Mouse (Mus musculus): Measurements from ENCODE around the gene Pdp2. TPM values are rescaled to one million over a fixed set of nuclear protein-coding genes. Genes with fewer than 3 reads are reported as not detected.

Gene Pdp2
- polyA plus RNA-seq, 2 experiments = 4.9 to 9.7 TPM

- no peak overlapping the region for H3K4me3 ChIP-seq (replicated peaks; ENCODE audit: low read length)
- H3K27me3 ChIP-seq (ENCODE audit: control insufficient read depth, insufficient read depth, low read length) = no peaks in the 10 kb centered on the region
- H3K4me2 ChIP-seq (replicated peaks; ENCODE audit: low read depth, low read length, severe bottlenecking) = no peak overlapping the region
- ATAC-seq (ENCODE audit: low FRiP score, low read depth) = no peak
- no peak overlapping the region for H3K9ac ChIP-seq (ENCODE audit: low read depth, low read length, severe bottlenecking)
- H3K36me3 ChIP-seq (ENCODE audit: control insufficient read depth, insufficient read depth, low read length) = no peaks in the 10 kb centered on the region
- no peak for DNase-seq (ENCODE audit: low spot score)
- H3K4me1 ChIP-seq (ENCODE audit: control insufficient read depth, insufficient read depth, low read length) = no peaks in the 10 kb centered on the region
- H3K9me3 ChIP-seq (ENCODE audit: control insufficient read depth, low read length) = no peaks in the 10 kb centered on the region
- 64% methylated on average over 4 of the region's 4 CpGs for WGBS
- TF ChIP-seq POLR2A (IDR thresholded peaks at IDR 0.05; ENCODE audit: borderline replicate concordance, extremely low read depth, insufficient read depth, insufficient read length) = no peak
- H3K27ac ChIP-seq (replicated peaks; ENCODE audit: low read depth, low read length) = no peak overlapping the region
Observed at GRCm38 (mm10) chr8:104613119-104613518, 21.9 kb downstream of the Pdp2 start.

DNA sequence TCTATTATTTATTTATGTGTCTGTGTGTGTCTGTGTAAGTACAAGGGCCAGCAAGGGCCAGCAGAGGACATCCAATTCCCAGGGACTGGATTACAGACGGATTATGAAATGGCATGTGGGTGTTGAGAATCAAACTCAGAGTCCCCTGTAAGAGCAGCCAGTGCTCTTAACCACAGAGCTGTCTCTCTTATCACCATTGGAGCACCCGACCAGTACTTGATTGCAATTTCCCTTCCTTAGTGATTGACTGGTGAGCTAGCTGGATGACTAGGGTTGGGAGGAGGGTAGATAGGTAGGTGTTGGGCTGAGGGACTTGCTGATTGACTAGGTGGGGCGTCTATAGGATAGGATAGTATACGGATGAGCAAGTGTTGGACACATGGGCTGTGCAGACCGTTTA is 29.5 kb downstream of the Pdp2 start:
- H3K4me1 ChIP-seq (ENCODE audit: control insufficient read depth, insufficient read depth, low read length) = no peaks in the 10 kb centered on the region
- no peaks in the 10 kb centered on the region for H3K9me3 ChIP-seq (ENCODE audit: control insufficient read depth, low read length)
- no peak overlapping the region for H3K27ac ChIP-seq (replicated peaks; ENCODE audit: low read depth, low read length)
- no peak for TF ChIP-seq POLR2A (IDR thresholded peaks at IDR 0.05; ENCODE audit: borderline replicate concordance, extremely low read depth, insufficient read depth, insufficient read length)
- H3K27me3 ChIP-seq (ENCODE audit: control insufficient read depth, insufficient read depth, low read length) = no peaks in the 10 kb centered on the region
- H3K36me3 ChIP-seq (ENCODE audit: control insufficient read depth, insufficient read depth, low read length) = no peaks in the 10 kb centered on the region
- H3K9ac ChIP-seq (ENCODE audit: low read depth, low read length, severe bottlenecking) = no peak overlapping the region
- no peak for ATAC-seq (ENCODE audit: low FRiP score, low read depth)
- no peak overlapping the region for H3K4me2 ChIP-seq (replicated peaks; ENCODE audit: low read depth, low read length, severe bottlenecking)
- 79% methylated on average over 5 of the region's 5 CpGs for WGBS
- DNase-seq (ENCODE audit: low spot score) = no peak
- no peak overlapping the region for H3K4me3 ChIP-seq (replicated peaks; ENCODE audit: low read length)

GRCm38 (mm10) chr8:104624161-104624560 is 32.9 kb downstream of the Pdp2 start, which contains the start of gene Cdh16:
Gene Cdh16 (minus strand): TSS chr8:104624396.
- no peaks in the 10 kb centered on the region for H3K36me3 ChIP-seq (ENCODE audit: control insufficient read depth, insufficient read depth, low read length)
- 80% methylated on average over 6 of the region's 6 CpGs for WGBS
- ATAC-seq (ENCODE audit: low FRiP score, low read depth) (no peak), DNase-seq (ENCODE audit: low spot score) (no peak)
- H3K27ac ChIP-seq (replicated peaks; ENCODE audit: low read depth, low read length) = no peak within 1 kb of the TSS
- no peak within 1 kb of the TSS for H3K9ac ChIP-seq (ENCODE audit: low read depth, low read length, severe bottlenecking)
- no peaks in the 10 kb centered on the region for H3K9me3 ChIP-seq (ENCODE audit: control insufficient read depth, low read length)
- no peak for TF ChIP-seq POLR2A (IDR thresholded peaks at IDR 0.05; ENCODE audit: borderline replicate concordance, extremely low read depth, insufficient read depth, insufficient read length)
- no peak within 1 kb of the TSS for H3K4me2 ChIP-seq (replicated peaks; ENCODE audit: low read depth, low read length, severe bottlenecking)
- no peaks in the 10 kb centered on the region for H3K27me3 ChIP-seq (ENCODE audit: control insufficient read depth, insufficient read depth, low read length)
- H3K4me3 ChIP-seq (replicated peaks; ENCODE audit: low read length) = no peak within 1 kb of the TSS
- H3K4me1 ChIP-seq (ENCODE audit: control insufficient read depth, insufficient read depth, low read length) = 0 out of 2 replicates have a peak, but pooled peaks cover 1% of the 10 kb centered on the region

DNA sequence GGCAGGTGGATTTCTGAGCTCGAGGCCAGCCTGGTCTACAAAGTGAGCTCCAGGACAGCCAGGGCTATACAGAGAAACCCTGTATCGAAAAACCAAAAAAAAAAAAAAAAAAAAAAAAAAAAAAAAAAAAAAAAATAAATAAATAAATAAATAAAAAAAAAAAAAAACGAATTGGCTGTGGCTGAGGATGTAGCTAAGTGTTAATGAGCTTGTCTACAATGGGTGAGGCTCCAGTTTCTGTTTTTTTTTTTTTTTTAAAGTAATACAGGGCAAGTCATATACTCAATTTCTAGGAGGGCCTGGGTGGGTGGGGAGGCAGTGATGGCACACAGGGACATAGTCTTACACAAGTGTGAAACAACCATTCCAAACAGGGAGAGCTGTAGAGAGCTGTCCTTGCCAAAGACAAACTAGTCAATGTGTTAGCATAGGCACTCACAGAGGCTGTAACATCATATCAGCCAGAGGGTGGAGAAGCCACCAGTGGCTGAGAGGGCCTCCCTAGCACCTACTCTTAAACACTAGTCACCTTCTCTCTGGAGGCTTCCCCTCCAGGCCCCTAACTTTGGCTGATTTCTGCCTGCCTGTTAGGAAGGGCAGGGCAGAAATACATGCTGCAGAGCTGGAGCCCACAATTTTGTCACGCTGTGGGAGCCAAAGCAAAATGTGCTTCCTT is 36.0 kb downstream of the Pdp2 start:
- no peak overlapping the region for H3K4me3 ChIP-seq (replicated peaks; ENCODE audit: low read length)
- 73% methylated on average over 4 of the region's 4 CpGs for WGBS

DNA sequence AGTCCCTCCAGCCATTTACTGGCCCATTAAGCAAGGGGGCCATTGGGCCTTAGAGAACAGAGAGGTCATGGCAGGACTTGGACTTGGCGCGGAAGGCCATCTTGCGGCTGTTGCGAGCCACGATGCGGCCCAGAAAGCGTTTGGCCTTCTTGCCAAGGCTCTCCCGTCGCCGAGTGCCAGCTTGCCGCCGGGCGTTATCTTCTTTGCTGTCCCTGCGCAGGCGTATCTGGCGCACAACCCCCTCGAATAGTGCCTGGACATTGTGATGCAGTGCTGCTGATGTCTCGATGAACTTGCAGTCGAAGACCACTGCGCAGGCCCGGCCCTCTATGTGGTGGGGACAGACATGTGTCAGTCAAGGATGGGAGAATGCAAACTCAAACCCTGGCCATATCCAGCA is 37.2 kb downstream of the Pdp2 start:
- H3K4me2 ChIP-seq (replicated peaks; ENCODE audit: low read depth, low read length, severe bottlenecking) = no peak overlapping the region
- H3K4me1 ChIP-seq (ENCODE audit: control insufficient read depth, insufficient read depth, low read length) = peaks cover 22% of the 10 kb centered on the region; the same call in 1 of the 2 replicates
- no peak overlapping the region for H3K4me3 ChIP-seq (replicated peaks; ENCODE audit: low read length)
- peaks cover 6% of the 10 kb centered on the region; the same call in 1 of the 2 replicates for H3K27me3 ChIP-seq (ENCODE audit: control insufficient read depth, insufficient read depth, low read length)
- no peak for TF ChIP-seq POLR2A (IDR thresholded peaks at IDR 0.05; ENCODE audit: borderline replicate concordance, extremely low read depth, insufficient read depth, insufficient read length)
- H3K27ac ChIP-seq (replicated peaks; ENCODE audit: low read depth, low read length) = no peak overlapping the region
- H3K9ac ChIP-seq (ENCODE audit: low read depth, low read length, severe bottlenecking) = no peak overlapping the region
- DNase-seq (ENCODE audit: low spot score) = no peak
- ATAC-seq (ENCODE audit: low FRiP score, low read depth) = no peak
- H3K36me3 ChIP-seq (ENCODE audit: control insufficient read depth, insufficient read depth, low read length) = no peaks in the 10 kb centered on the region
- 94% methylated on average over 21 of the region's 21 CpGs for WGBS
- H3K9me3 ChIP-seq (ENCODE audit: control insufficient read depth, low read length) = no peaks in the 10 kb centered on the region

More for the DNA sequence above, 36.0 kb downstream of the Pdp2 start:
- Histone ChIP-seq H3K27ac (replicated peaks; ENCODE audit: low read depth, low read length) (no peak overlapping the region), H3K9me3 (ENCODE audit: control insufficient read depth, low read length) (no peaks in the 10 kb centered on the region), H3K4me1 (ENCODE audit: control insufficient read depth, insufficient read depth, low read length) (peaks cover 21% of the 10 kb centered on the region; the same call in 1 of the 2 replicates), H3K27me3 (ENCODE audit: control insufficient read depth, insufficient read depth, low read length) (peaks cover 6% of the 10 kb centered on the region; the same call in 1 of the 2 replicates), H3K4me2 (replicated peaks; ENCODE audit: low read depth, low read length, severe bottlenecking) (no peak overlapping the region), H3K9ac (ENCODE audit: low read depth, low read length, severe bottlenecking) (no peak overlapping the region), H3K36me3 (ENCODE audit: control insufficient read depth, insufficient read depth, low read length) (no peaks in the 10 kb centered on the region)
- DNase-seq (ENCODE audit: low spot score) (no peak), ATAC-seq (ENCODE audit: low FRiP score, low read depth) (no peak)
- TF ChIP-seq POLR2A (IDR thresholded peaks at IDR 0.05; ENCODE audit: borderline replicate concordance, extremely low read depth, insufficient read depth, insufficient read length) = no peak

All from limb, embryonic 14.5 days (tissue).